Mouse (Mus musculus): Measurements from ENCODE around the gene Lca5l.

The Lca5l gene

GRCm38 (mm10) chr16:96191531-96192506 lies at the start of gene Lca5l:
Lca5l (minus strand) TSS chr16:96192271.
- peak; percentile 100 for DNase-seq (ENCODE audit: low read depth, low spot score)

GRCm38 (mm10) chr16:96235366-96235970 lies 43.4 kb upstream of the Lca5l start, which contains the start of gene B3galt5:
B3galt5 (plus strand) TSS chr16:96235801.
- DNase-seq (ENCODE audit: low read depth, low spot score) = peak; percentile 40

GRCm38 (mm10) chr16:96233996-96234395 lies 41.9 kb upstream of the Lca5l start:
- no peak for DNase-seq (ENCODE audit: low read depth, low spot score)

GRCm38 (mm10) chr16:96231974-96232373 lies 39.9 kb upstream of the Lca5l start:
- no peak for DNase-seq (ENCODE audit: low read depth, low spot score)

- DNase-seq (ENCODE audit: low read depth, low spot score) = no peak
These were observed 39.2 kb upstream of the Lca5l start for GRCm38 (mm10) chr16:96231251-96231650.

- DNase-seq (ENCODE audit: low read depth, low spot score) = peak; percentile 79
These were observed 38.3 kb upstream of the Lca5l start for GRCm38 (mm10) chr16:96230411-96230810.

GRCm38 (mm10) chr16:96229044-96229555 lies 37.0 kb upstream of the Lca5l start:
- no peak for DNase-seq (ENCODE audit: low read depth, low spot score)

GRCm38 (mm10) chr16:96228438-96228837 lies 36.4 kb upstream of the Lca5l start:
- DNase-seq (ENCODE audit: low read depth, low spot score) = no peak

GRCm38 (mm10) chr16:96222452-96222851 lies 30.4 kb upstream of the Lca5l start:
- DNase-seq (ENCODE audit: low read depth, low spot score) = no peak

- DNase-seq (ENCODE audit: low read depth, low spot score) = no peak
These were observed 29.9 kb upstream of the Lca5l start for GRCm38 (mm10) chr16:96221959-96222358.

- DNase-seq (ENCODE audit: low read depth, low spot score) = no peak
These were observed 29.4 kb upstream of the Lca5l start for GRCm38 (mm10) chr16:96221491-96221890.

GRCm38 (mm10) chr16:96213027-96213426 lies 21.0 kb upstream of the Lca5l start:
- DNase-seq (ENCODE audit: low read depth, low spot score) = no peak

- DNase-seq (ENCODE audit: low read depth, low spot score) = no peak
These were observed 18.8 kb upstream of the Lca5l start for GRCm38 (mm10) chr16:96210856-96211255.

- peak; percentile 23 for DNase-seq (ENCODE audit: low read depth, low spot score)
These were observed 17.7 kb upstream of the Lca5l start for GRCm38 (mm10) chr16:96209789-96210188.

- no peak for DNase-seq (ENCODE audit: low read depth, low spot score)
These were observed 9.6 kb upstream of the Lca5l start for GRCm38 (mm10) chr16:96201485-96202232.

GRCm38 (mm10) chr16:96200702-96201028 lies 8.6 kb upstream of the Lca5l start:
- DNase-seq (ENCODE audit: low read depth, low spot score) = no peak

- DNase-seq (ENCODE audit: low read depth, low spot score) = peak; percentile 71
These were observed 8.0 kb upstream of the Lca5l start, which contains the start of gene Sh3bgr for GRCm38 (mm10) chr16:96199913-96200701. Sh3bgr (plus strand) TSS chr16:96200450.

- no peak for DNase-seq (ENCODE audit: low read depth, low spot score)
These were observed 4.5 kb downstream of the Lca5l start for GRCm38 (mm10) chr16:96187619-96188018.

GRCm38 (mm10) chr16:96179156-96179555 lies 12.9 kb downstream of the Lca5l start:
- DNase-seq (ENCODE audit: low read depth, low spot score) = peak; percentile 59

- DNase-seq (ENCODE audit: low read depth, low spot score) = no peak
These were observed 16.7 kb downstream of the Lca5l start for GRCm38 (mm10) chr16:96175399-96175798.

- DNase-seq (ENCODE audit: low read depth, low spot score) = no peak
These were observed 18.4 kb downstream of the Lca5l start for GRCm38 (mm10) chr16:96173648-96174047.

Data from ZHBTc4 (cell line).